Mouse (Mus musculus) neural tube, embryonic 12.5 days (tissue): ENCODE data around the gene Pou1f1. TPM values are rescaled to one million over a fixed set of nuclear protein-coding genes. Genes with fewer than 3 reads are reported as not detected.

Source experiments
- ATAC-seq: fragments of 200-750 bp; cut with Nextera tagmentation; 2 replicates; pipeline ENCODE4 v1.8.0; 2017; ENCODE audit warnings: low read depth, mild to moderate bottlenecking, moderate TSS enrichment, moderate library complexity; ENCODE audit not compliant: low FRiP score
- H3K27ac ChIP-seq: fragments of 300-500 bp; sonication (generic); 2 replicates; pipeline ENCODE4 v1.5.1; 2016
- H3K27me3 ChIP-seq: fragments of 300-500 bp; sonication (generic); replicated peaks from 2 replicates; pipeline ENCODE4 v1.6.1; 2016; ENCODE audit warnings: mild to moderate bottlenecking
- H3K36me3 ChIP-seq: fragments of 300-500 bp; sonication (generic); 2 replicates; pipeline ENCODE4 v1.6.1; 2016; ENCODE audit warnings: mild to moderate bottlenecking
- H3K4me1 ChIP-seq: fragments of 300-500 bp; sonication (generic); 2 replicates; pipeline ENCODE4 v1.6.1; 2016
- H3K4me2 ChIP-seq: fragments of 300-500 bp; sonication (generic); replicated peaks from 2 replicates; pipeline ENCODE4 v1.6.1; 2016; ENCODE audit warnings: mild to moderate bottlenecking
- H3K4me3 ChIP-seq: fragments of 300-500 bp; sonication (generic); 2 replicates; pipeline ENCODE4 v1.5.1; 2016
- H3K9ac ChIP-seq: fragments of 300-500 bp; sonication (generic); 2 replicates; pipeline ENCODE4 v1.6.1; 2016; ENCODE audit warnings: mild to moderate bottlenecking
- H3K9me3 ChIP-seq: fragments of 300-500 bp; sonication (generic); 2 replicates; pipeline ENCODE4 v1.6.1; 2016; ENCODE audit warnings: mild to moderate bottlenecking
- WGBS: fragments of 180-500 bp; shearing (Covaris S2); methylation state at CpG from one replicate; pipeline ENCODE4 v1.1.7; 2016; 5-methylcytosine and 5-hydroxymethylcytosine counted together
- polyA plus RNA-seq: library from polyadenylated mRNA; unstranded; fragments of >200 nt; fragmentation: Nextera tagmentation; extraction: Ambion mirVana; gene quantifications from 2 replicates; pipeline ENCODE4 v1.2.1, GENCODE M21; 2016

Pou1f1 gene
- polyA plus RNA-seq, result not detected in 2 replicates

GRCm38 (mm10) chr16:65520211-65520610, at the start of gene Pou1f1:
TSS of gene Pou1f1 (plus strand) at chr16:65520511.
- Histone ChIP-seq H3K27me3 (no peaks in the 10 kb centered on the region), H3K4me1 (no peaks in the 10 kb centered on the region), H3K36me3 (no peaks in the 10 kb centered on the region), H3K4me2 (no peak within 1 kb of the TSS), H3K9ac (no peak within 1 kb of the TSS), H3K9me3 (no peaks in the 10 kb centered on the region), H3K4me3 (no peak within 1 kb of the TSS), H3K27ac (no peak within 1 kb of the TSS)
- 85% methylated on average over 6 of the region's 6 CpGs for WGBS
- no peak for ATAC-seq

DNA sequence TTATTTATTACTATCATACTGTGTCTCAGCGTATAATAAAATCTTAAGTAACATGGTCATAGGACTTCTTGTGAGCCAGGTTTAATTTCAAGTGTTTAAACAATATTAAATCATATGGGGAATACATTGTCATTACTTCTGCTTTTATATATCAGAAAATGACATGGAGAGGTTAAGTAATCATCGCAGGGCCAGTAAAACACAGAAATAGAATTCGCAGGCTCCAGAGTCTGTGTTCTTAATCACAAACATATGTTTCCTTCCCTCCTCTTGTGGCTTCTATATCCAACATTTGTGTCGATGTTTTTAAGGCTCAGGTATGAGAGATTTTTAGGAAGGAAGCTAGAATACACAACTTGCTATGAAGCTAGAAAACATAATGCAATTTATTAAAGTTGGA, 49.7 kb upstream of the Pou1f1 start:
- WGBS, result 73% methylated on average over 4 of the region's 4 CpGs
- no peak overlapping the region for H3K4me3 ChIP-seq

GRCm38 (mm10) chr16:65472472-65473001, 47.8 kb upstream of the Pou1f1 start:
- Histone ChIP-seq H3K4me1 (no peaks in the 10 kb centered on the region), H3K4me3 (no peak overlapping the region), H3K4me2 (no peak overlapping the region), H3K9ac (no peak overlapping the region), H3K27ac (no peak overlapping the region), H3K27me3 (no peaks in the 10 kb centered on the region), H3K36me3 (no peaks in the 10 kb centered on the region), H3K9me3 (no peaks in the 10 kb centered on the region)
- 23% methylated on average over 5 of the region's 5 CpGs for WGBS
- ATAC-seq, result no peak

More for the DNA sequence above, 49.7 kb upstream of the Pou1f1 start:
- no peak for ATAC-seq
- Histone ChIP-seq H3K27me3 (no peaks in the 10 kb centered on the region), H3K9ac (no peak overlapping the region), H3K4me2 (no peak overlapping the region), H3K4me1 (no peaks in the 10 kb centered on the region), H3K9me3 (no peaks in the 10 kb centered on the region), H3K27ac (no peak overlapping the region), H3K36me3 (no peaks in the 10 kb centered on the region)

DNA sequence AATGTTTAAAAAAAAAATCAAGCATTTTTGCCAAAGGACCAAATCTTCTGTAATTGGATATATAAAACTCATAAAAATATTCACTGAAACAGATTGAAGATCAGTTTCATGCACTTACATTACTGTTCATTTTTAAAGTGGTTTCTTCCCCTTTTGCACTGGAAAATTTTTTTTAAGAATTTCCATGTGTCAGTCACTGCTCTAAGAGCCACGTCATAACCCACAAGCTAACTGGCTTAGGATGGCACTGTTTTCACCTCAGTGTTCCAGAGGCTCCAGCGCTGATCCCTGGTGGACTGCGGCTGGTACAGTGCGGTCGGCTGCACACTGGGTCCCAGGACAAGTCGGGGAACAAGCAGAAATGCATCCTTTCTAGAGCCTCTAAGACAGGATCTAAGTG, 34.6 kb upstream of the Pou1f1 start:
- Histone ChIP-seq H3K27me3 (no peaks in the 10 kb centered on the region), H3K36me3 (no peaks in the 10 kb centered on the region), H3K27ac (no peak overlapping the region), H3K9ac (no peak overlapping the region), H3K4me2 (no peak overlapping the region), H3K9me3 (no peaks in the 10 kb centered on the region), H3K4me3 (no peak overlapping the region), H3K4me1 (no peaks in the 10 kb centered on the region)
- no peak for ATAC-seq
- 93% methylated on average over 6 of the region's 6 CpGs for WGBS

DNA sequence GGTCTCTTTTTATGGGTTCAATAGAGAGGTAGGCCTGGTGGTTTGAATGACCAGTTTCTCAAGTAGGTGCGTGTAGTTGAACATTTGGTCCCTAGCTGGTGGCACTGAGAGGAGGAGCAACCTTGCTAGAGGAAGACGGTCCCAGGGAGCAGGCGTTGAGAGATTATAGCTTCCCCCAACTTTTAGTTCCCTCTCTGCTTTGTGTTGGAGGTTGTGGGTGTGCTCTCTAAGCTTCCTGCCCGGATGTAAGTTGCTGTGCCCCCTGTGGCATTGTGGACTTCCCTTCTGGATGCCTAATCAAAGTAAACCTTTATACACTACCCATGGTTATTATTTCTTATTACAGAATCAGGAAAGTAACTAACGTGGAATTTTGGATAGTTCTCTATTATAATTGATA, 24.3 kb upstream of the Pou1f1 start:
- Histone ChIP-seq H3K4me3 (no peak overlapping the region), H3K27me3 (no peaks in the 10 kb centered on the region), H3K4me2 (no peak overlapping the region), H3K9me3 (no peaks in the 10 kb centered on the region), H3K36me3 (no peaks in the 10 kb centered on the region), H3K9ac (no peak overlapping the region), H3K27ac (no peak overlapping the region), H3K4me1 (no peaks in the 10 kb centered on the region)
- no peak for ATAC-seq
- 73% methylated on average over 5 of the region's 5 CpGs for WGBS

DNA sequence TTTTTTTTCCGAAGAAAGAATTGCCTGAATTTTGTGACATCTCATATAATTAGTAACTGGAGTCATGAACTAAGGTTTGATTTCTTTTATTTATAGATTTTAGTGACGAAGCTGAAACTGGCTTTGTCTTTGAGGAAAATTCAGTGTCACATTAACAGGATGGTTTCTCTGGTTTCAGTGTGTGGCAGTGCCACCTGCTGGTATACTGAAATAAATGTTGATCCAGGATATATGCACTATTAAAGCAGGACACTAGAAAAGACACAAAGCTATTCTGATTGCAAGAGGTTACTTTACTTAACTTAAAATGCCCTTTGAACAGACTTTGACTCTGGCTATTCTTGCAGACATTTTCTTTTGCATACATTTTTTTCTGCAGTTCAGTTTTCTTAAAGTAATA, 23.3 kb upstream of the Pou1f1 start:
- H3K36me3 ChIP-seq, result no peaks in the 10 kb centered on the region
- no peak overlapping the region for H3K9ac ChIP-seq
- H3K4me1 ChIP-seq, result no peaks in the 10 kb centered on the region
- WGBS, result 54% methylated on average over 2 of the region's 2 CpGs
- H3K9me3 ChIP-seq, result no peaks in the 10 kb centered on the region
- H3K4me2 ChIP-seq, result no peak overlapping the region
- no peak overlapping the region for H3K27ac ChIP-seq
- ATAC-seq, result peak; percentile 65; the same call in 1 of the 2 replicates
- H3K27me3 ChIP-seq, result no peaks in the 10 kb centered on the region
- no peak overlapping the region for H3K4me3 ChIP-seq

- no peak overlapping the region for H3K27ac ChIP-seq
- no peak overlapping the region for H3K9ac ChIP-seq
- no peaks in the 10 kb centered on the region for H3K4me1 ChIP-seq
- H3K4me3 ChIP-seq, result no peak overlapping the region
- H3K4me2 ChIP-seq, result no peak overlapping the region
- H3K9me3 ChIP-seq, result no peaks in the 10 kb centered on the region
- no peaks in the 10 kb centered on the region for H3K36me3 ChIP-seq
- 76% methylated on average over 7 of the region's 7 CpGs for WGBS
- no peaks in the 10 kb centered on the region for H3K27me3 ChIP-seq
- ATAC-seq, result no peak
These were observed 6.1 kb upstream of the Pou1f1 start for GRCm38 (mm10) chr16:65514223-65514622.

DNA sequence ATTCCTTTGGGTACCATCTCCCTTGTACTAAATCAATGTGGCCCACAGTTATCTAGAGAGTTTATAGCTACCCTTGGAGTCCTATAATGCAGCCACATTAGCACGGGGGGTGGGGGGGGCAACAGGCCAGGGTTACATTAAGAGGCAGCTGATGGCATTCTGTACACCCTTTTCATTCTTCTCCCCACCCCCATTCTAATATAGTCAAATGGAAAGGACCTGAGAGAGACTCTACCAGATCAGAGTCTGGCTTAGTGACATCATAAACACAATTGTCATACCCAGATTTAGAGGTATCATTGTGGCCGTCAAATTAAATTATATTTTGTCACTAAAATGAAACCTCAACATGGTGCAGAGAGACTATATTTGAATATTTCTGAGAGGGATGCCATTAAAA, 5.7 kb downstream of the Pou1f1 start:
- H3K9ac ChIP-seq, result no peak overlapping the region
- ATAC-seq, result peak; percentile 68
- H3K9me3 ChIP-seq, result no peaks in the 10 kb centered on the region
- H3K4me3 ChIP-seq, result no peak overlapping the region
- no peaks in the 10 kb centered on the region for H3K4me1 ChIP-seq
- no peak overlapping the region for H3K4me2 ChIP-seq
- H3K27ac ChIP-seq, result no peak overlapping the region
- no peaks in the 10 kb centered on the region for H3K27me3 ChIP-seq
- WGBS, result 76% methylated on average over 2 of the region's 2 CpGs
- no peaks in the 10 kb centered on the region for H3K36me3 ChIP-seq

DNA sequence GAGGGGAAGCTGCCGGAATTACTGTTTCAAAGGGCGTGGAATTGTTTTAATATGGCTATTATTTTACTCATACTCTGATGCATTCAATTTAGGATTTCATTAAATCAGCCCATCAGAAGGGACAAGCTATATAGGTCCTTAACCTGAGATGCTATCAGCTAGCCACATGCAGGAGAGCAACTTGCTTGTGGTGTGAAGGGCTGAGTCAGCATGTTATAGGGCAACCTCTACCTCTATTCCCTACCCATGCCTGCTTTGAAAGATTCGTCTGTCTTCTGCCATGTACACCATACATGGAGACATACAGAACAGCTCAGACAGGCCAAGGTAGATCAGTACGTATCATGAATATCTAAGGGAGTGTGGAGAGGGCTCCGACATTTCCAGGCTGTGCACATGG, 6.4 kb downstream of the Pou1f1 start:
- Histone ChIP-seq H3K4me2 (no peak overlapping the region), H3K27ac (no peak overlapping the region), H3K9ac (no peak overlapping the region), H3K27me3 (no peaks in the 10 kb centered on the region), H3K4me3 (no peak overlapping the region), H3K9me3 (no peaks in the 10 kb centered on the region), H3K36me3 (no peaks in the 10 kb centered on the region), H3K4me1 (no peaks in the 10 kb centered on the region)
- 87% methylated on average over 5 of the region's 5 CpGs for WGBS
- ATAC-seq, result no peak; the same call in 1 of the 2 replicates

GRCm38 (mm10) chr16:65529589-65529988, 9.3 kb downstream of the Pou1f1 start:
- Histone ChIP-seq H3K4me1 (no peaks in the 10 kb centered on the region), H3K9ac (no peak overlapping the region), H3K27ac (no peak overlapping the region), H3K36me3 (no peaks in the 10 kb centered on the region), H3K4me3 (no peak overlapping the region), H3K4me2 (no peak overlapping the region), H3K9me3 (no peaks in the 10 kb centered on the region), H3K27me3 (no peaks in the 10 kb centered on the region)
- no peak for ATAC-seq
- 6% methylated on average over 5 of the region's 5 CpGs for WGBS

- H3K27me3 ChIP-seq, result no peaks in the 10 kb centered on the region
- no peaks in the 10 kb centered on the region for H3K4me1 ChIP-seq
- no peaks in the 10 kb centered on the region for H3K9me3 ChIP-seq
- H3K9ac ChIP-seq, result no peak overlapping the region
- ATAC-seq, result no peak
- WGBS, result 85% methylated on average over 8 of the region's 8 CpGs
- H3K4me3 ChIP-seq, result no peak overlapping the region
- no peak overlapping the region for H3K4me2 ChIP-seq
- H3K36me3 ChIP-seq, result no peaks in the 10 kb centered on the region
- no peak overlapping the region for H3K27ac ChIP-seq
These were observed 11.4 kb downstream of the Pou1f1 start for GRCm38 (mm10) chr16:65531663-65532062.

- WGBS, result 34% methylated on average over 12 of the region's 12 CpGs
- ATAC-seq, result no peak
- H3K27me3 ChIP-seq, result no peaks in the 10 kb centered on the region
These were observed 13.1 kb downstream of the Pou1f1 start for GRCm38 (mm10) chr16:65533315-65533999.

More at GRCm38 (mm10) chr16:65533315-65533999, 13.1 kb downstream of the Pou1f1 start:
- Histone ChIP-seq H3K36me3 (no peaks in the 10 kb centered on the region), H3K9me3 (no peaks in the 10 kb centered on the region), H3K4me1 (no peaks in the 10 kb centered on the region), H3K27ac (no peak overlapping the region), H3K9ac (no peak overlapping the region), H3K4me3 (no peak overlapping the region), H3K4me2 (no peak overlapping the region)
